Mouse (Mus musculus) CH12.LX (cell line): ENCODE measurements at regions not wholly inside any gene's neighbourhood (a gene's known extent, or its start where the extent isn't known, plus 50 kb on each side); places are given as distances from the start of the nearest gene placed in this dataset.

Experiments
- CTCF ChIP-seq, 2 experiments: IDR thresholded peaks in 1 of 2; conservative IDR thresholded peaks in 1 of 2; 2 replicates each; pipeline ENCODE4 v1.5.1; 2011 to 2012; ENCODE audit warnings: low read depth in 2 of 2, low read length in 2 of 2, improper control_type of control experiment in 1 of 2, inconsistent platforms in 1 of 2, mild to moderate bottlenecking in 1 of 2, moderate library complexity in 1 of 2
- HCFC1 ChIP-seq: IDR thresholded peaks from 2 replicates; pipeline ENCODE4 v1.6.1; 2012; ENCODE audit warnings: low read depth, mild to moderate bottlenecking, inconsistent platforms, low read length, improper control_type of control experiment
- MEF2A ChIP-seq: IDR thresholded peaks from 2 replicates; pipeline ENCODE4 v1.6.1; 2014; ENCODE audit warnings: low read depth, mild to moderate bottlenecking, inconsistent platforms, low read length, improper control_type of control experiment, borderline replicate concordance
- POLR2A ChIP-seq: IDR thresholded peaks from 2 replicates; pipeline ENCODE4 v1.6.1; 2011; ENCODE audit warnings: low read depth, mild to moderate bottlenecking, improper control_type of control experiment, low read length

DNA sequence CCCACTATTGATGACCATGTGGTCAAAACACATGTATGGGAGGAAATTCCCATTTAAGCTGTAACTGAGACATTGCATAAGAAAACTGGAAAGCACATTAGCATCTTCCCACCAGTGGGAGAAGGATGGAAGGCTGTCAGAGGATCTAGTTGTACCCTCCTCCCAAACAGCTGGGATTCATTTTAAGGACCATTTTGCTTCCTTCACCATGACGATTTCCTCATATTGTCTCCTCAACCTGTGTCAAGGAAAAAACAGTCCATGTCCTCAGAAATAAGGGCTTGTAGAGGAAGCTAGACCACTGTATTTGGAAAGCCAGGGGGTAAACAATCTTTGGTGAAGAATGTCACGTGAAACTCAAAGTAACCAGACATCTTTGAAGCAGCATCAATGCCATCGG lies 296.0 kb downstream of the Hlx start:
- TF ChIP-seq MEF2A (no peak), CTCF (conservative IDR thresholded peaks at IDR 0.05 in 1 of 2, IDR thresholded peaks at IDR 0.05 in 1 of 2; ENCODE audit: low read depth in 2 of 2, low read length in 2 of 2) (no peak), POLR2A (no peak), HCFC1 (no peak)
